Mouse (Mus musculus): ENCODE results near the gene Cd200r1. TPM values are rescaled to one million over a fixed set of nuclear protein-coding genes. Genes with fewer than 3 reads are reported as not detected.
"Not testable (repeated sequence)": the region's sequence is repeated elsewhere in the genome, so short reads cannot be mapped to it uniquely, and the experiment has no call there.

Cd200r1 gene
- polyA plus RNA-seq, 1 experiment from 2014 or later, result 1.8 TPM

GRCm38 (mm10) chr16:44766320-44766892, 870 bp downstream of the Cd200r1 start:
- no peak for DNase-seq (ENCODE audit: low spot score)

- DNase-seq (ENCODE audit: low spot score), result no peak
Observed at GRCm38 (mm10) chr16:44767506-44767905, 2.0 kb downstream of the Cd200r1 start.

GRCm38 (mm10) chr16:44767967-44768366, 2.4 kb downstream of the Cd200r1 start:
- peak; percentile 45 for DNase-seq (ENCODE audit: low spot score)

GRCm38 (mm10) chr16:44772577-44772976, 7.0 kb downstream of the Cd200r1 start:
- no peak for DNase-seq (ENCODE audit: low spot score)

- DNase-seq (ENCODE audit: low spot score), result no peak
Observed at GRCm38 (mm10) chr16:44773673-44774072, 8.1 kb downstream of the Cd200r1 start.

GRCm38 (mm10) chr16:44774201-44774600, 8.7 kb downstream of the Cd200r1 start:
- DNase-seq (ENCODE audit: low spot score), result no peak

DNA sequence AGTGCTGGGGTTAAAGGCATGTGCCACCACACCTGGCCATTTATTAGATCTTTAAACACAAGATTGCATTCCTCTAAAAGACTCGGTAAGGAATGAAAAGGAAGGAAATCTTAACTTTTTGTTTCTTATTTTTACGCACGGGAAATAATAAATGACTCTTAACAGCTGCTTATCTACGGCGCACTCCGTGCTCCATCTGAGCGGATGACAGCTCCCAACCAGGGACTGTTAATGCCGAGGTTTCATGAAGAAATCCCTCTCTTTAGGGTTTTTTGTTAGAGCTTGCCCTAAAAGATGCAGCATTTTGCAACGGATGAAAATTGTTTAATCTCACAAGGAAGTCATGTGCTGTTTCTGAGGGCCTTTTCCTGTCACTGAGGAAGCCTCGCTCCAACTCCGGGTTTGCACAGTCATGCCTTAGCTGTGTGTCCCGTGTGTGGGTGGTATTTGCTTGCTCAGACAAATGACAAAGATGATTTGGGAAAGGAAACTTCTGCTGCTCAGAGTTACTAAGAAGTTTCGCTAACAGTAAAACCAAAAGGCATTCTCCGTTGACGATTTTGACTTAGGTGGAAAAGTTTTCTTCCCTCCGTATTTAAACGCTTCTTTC, 13.1 kb downstream of the Cd200r1 start:
- DNase-seq (ENCODE audit: low spot score), result peak; percentile 50

- DNase-seq (ENCODE audit: low spot score), result no peak
Observed at GRCm38 (mm10) chr16:44779494-44779893, 14.0 kb downstream of the Cd200r1 start.

DNA sequence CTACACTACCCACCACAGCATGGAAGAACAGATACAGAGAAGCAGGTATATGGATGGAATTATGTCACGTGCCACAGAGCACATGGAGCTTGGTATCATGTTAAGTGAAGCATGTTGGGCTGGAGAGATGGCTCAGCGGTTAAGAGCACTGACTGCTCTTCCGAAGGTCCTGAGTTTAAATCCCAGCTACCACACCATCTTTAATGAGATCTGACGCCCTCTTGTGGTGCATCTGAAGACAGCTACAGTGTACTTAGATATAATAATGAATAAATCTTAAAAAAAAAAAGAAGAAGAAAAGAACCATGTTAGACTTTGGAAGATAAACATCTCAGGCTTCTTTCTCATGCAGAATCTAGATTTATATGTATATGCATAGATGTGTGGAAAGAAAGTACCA, 15.2 kb downstream of the Cd200r1 start:
- no peak for DNase-seq (ENCODE audit: low spot score)

- DNase-seq (ENCODE audit: low spot score), result no peak
Observed at GRCm38 (mm10) chr16:44786934-44787333, 21.4 kb downstream of the Cd200r1 start.

DNA sequence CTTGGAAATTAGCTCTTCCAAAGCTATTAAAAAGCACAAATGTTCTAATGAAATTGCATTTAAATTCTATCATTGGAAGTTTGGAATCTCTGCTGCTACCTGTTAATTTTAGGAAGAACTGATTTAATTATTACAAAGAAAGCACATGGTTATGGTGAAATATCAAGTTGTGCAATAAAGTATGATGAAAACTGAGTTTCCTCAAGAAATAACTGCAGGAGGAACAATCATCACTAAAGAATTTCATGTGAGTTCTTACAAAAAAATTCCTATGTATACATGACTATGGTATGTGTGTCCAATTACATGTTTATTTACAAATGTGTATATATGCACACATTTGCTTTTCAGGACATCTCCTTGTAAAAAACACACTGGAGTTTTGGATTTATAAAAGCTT, 28.9 kb downstream of the Cd200r1 start:
- no peak for DNase-seq (ENCODE audit: low spot score)

GRCm38 (mm10) chr16:44805976-44806375, 40.4 kb downstream of the Cd200r1 start:
- DNase-seq (ENCODE audit: low spot score), result no peak

- not testable (repeated sequence) for DNase-seq (ENCODE audit: low spot score)
Observed at GRCm38 (mm10) chr16:44810223-44810622, 44.7 kb downstream of the Cd200r1 start.

DNA sequence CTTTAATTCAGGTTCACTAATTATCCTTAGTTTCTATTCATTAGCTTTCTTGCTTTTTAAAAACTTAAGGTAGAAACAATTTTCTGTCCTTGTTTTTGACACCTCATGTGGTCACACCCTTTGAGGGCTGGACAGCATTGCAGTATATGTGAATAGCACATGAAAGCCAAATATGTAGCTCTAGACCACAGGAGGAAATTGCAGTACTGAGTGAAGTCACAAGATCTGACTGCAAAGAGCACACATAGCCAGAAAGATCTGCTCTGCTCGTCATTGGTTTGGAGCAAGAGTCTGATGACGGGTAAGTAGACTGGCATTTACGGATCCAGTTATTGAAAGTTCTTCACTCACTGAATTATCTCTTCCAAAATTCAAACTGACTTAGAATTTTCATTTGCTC, 46.0 kb downstream of the Cd200r1 start, which contains the start of gene Cd200r4:
TSS of gene Cd200r4 (plus strand) at position 190 of the 400 bp plus-strand sequence.
- DNase-seq (ENCODE audit: low spot score), result no peak

DNA sequence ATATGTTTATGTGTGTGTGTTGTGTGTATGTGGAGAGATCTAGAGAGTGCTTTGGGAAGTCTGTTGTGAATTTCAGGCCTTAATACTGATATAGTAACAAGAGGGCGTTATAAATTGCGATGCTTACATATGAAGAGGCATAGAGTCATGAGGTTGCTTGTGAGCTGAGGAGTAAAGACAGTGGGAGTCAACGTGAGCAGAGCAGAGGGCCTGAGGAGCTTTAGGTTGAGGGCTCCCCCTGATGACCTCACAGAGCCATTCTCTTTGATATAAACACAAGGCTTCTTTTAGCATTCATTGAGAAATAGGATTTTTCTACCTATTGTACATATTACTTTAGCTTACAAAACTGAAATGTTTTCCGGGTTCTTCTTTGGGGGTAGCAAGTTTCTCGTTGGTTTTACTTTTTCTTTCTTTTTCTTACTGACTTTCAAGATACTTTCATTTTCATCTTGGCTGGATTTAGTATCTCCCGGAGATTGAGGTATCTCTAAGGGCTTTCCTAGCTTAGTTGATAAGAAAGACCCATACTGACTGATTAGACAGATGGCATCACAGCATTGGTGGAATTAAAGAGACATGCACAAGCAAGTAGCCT, 47.0 kb downstream of the Cd200r1 start:
- DNase-seq (ENCODE audit: low spot score), result no peak

- DNase-seq (ENCODE audit: low spot score), result no peak
Observed at GRCm38 (mm10) chr16:44818010-44818409, 52.5 kb downstream of the Cd200r1 start.

DNA sequence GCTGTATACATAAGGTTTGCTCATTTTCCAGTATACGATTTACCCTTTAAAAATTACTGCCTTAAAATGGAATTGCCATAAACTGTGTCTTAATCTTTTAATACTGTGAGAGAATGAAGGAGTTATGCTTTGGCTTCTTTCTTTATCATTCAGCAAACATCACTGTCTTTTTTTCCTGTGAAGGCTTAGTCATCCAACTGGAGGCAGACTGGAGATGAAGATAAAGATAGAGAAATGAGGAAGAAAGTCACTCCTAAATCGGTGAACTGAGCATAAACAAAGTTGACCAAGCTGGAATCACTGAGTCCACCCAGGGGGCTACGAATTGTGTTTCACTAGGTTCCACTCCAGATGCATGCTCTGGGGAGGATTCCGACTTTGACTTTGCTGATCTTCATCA, 55.0 kb downstream of the Cd200r1 start:
- DNase-seq (ENCODE audit: low spot score), result no peak

- DNase-seq (ENCODE audit: low spot score), result no peak
Observed at GRCm38 (mm10) chr16:44832286-44832685, 66.8 kb downstream of the Cd200r1 start.

- not testable (repeated sequence) for DNase-seq (ENCODE audit: low spot score)
Observed at GRCm38 (mm10) chr16:44833189-44833588, 67.7 kb downstream of the Cd200r1 start.

Data from thymus, postnatal 0 days (tissue).